Mouse (Mus musculus) heart, embryonic 10.5 days (tissue): Measurements from ENCODE around the gene Cox11. TPM values are rescaled to one million over a fixed set of nuclear protein-coding genes. Genes with fewer than 3 reads are reported as not detected.

Experiments
- DNase-seq: peaks from one replicate; pipeline ENCODE4 v3.0.0-alpha.2; 2017; ENCODE audit warnings: low spot score
- H3K27ac ChIP-seq: fragments of 300-500 bp; sonication (generic); 2 replicates; pipeline ENCODE4 v1.5.1; 2016; ENCODE audit warnings: mild to moderate bottlenecking
- H3K27me3 ChIP-seq: fragments of 300-500 bp; sonication (generic); 2 replicates; pipeline ENCODE4 v1.6.1; 2016; ENCODE audit warnings: mild to moderate bottlenecking; ENCODE audit not compliant: poor library complexity, insufficient read depth, severe bottlenecking
- H3K36me3 ChIP-seq: fragments of 300-500 bp; sonication (generic); 2 replicates; pipeline ENCODE4 v1.6.1; 2016; ENCODE audit warnings: mild to moderate bottlenecking, moderate library complexity
- H3K4me1 ChIP-seq: fragments of 300-500 bp; sonication (generic); 2 replicates; pipeline ENCODE4 v1.6.1; 2016; ENCODE audit warnings: mild to moderate bottlenecking
- H3K4me3 ChIP-seq: fragments of 300-500 bp; sonication (generic); 2 replicates; pipeline ENCODE4 v1.5.1; 2016; ENCODE audit warnings: mild to moderate bottlenecking, moderate library complexity
- H3K9me3 ChIP-seq: fragments of 300-500 bp; sonication (generic); 2 replicates; pipeline ENCODE4 v1.6.1; 2016; ENCODE audit warnings: mild to moderate bottlenecking, moderate library complexity
- WGBS: fragments of 180-500 bp; shearing (Covaris S2); methylation state at CpG from one replicate; pipeline ENCODE4 v1.1.7; 2016; 5-methylcytosine and 5-hydroxymethylcytosine counted together
- polyA plus RNA-seq: library from polyadenylated mRNA; unstranded; fragments of >200 nt; fragmentation: Nextera tagmentation; extraction: Ambion mirVana; gene quantifications from 2 replicates; pipeline ENCODE4 v1.2.1, GENCODE M21; 2016

The Cox11 gene
- polyA plus RNA-seq, 1 experiment from 2014 or later, result 48.3 TPM

DNA sequence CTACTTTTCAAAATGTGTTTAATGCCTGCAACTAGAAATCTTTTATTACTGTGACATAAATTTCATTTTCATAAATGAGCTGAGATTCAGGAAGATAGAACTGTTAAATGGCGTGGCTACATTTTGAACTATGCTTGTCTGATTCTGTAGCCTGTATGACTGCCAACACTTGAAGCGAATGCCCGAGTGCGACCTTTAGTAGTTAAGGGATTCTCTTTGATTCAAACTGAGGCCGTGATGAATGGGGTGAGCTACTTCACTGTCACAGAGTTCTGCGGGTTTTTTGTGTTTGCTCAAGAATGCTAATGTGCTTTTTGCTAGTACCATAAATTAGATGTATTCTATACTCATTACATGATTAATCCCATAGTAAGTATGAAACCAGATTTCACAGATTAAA is 52.4 kb downstream of the Cox11 start:
- 73% methylated on average over 6 of the region's 6 CpGs for WGBS
- Histone ChIP-seq H3K4me3 (no peak overlapping the region), H3K9me3 (no peaks in the 10 kb centered on the region), H3K27me3 (no peaks in the 10 kb centered on the region), H3K27ac (no peak overlapping the region), H3K36me3 (no peaks in the 10 kb centered on the region), H3K4me1 (peaks cover 20% of the 10 kb centered on the region; the same call in 1 of the 2 replicates)
- no peak for DNase-seq

DNA sequence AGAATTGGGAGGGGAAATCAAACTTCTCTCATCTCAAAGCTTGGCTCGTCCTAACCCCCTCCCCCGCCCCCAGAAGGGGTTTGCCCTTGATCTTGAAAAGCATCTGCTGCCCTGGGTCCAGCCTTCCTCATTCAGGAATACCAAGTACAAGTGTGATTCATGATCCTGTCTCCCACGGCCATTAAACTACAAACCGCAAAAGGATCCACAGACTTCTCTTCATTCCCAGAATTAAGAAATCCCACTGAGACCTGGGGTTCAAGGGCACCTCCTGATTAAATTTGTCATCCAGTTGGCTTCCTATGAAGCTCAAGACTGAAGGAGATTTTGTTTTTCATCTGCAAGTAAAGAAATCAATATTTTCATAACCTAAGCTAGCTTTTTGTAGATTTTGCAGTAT is 56.2 kb downstream of the Cox11 start:
- Histone ChIP-seq H3K4me3 (no peak overlapping the region), H3K27me3 (no peaks in the 10 kb centered on the region), H3K36me3 (no peaks in the 10 kb centered on the region), H3K9me3 (no peaks in the 10 kb centered on the region), H3K27ac (no peak overlapping the region), H3K4me1 (0 out of 2 replicates have a peak, but pooled peaks cover 8% of the 10 kb centered on the region)
- WGBS, result 77% methylated on average over 4 of the region's 4 CpGs
- DNase-seq, result no peak

Other genes starting within 250 kb of the Cox11 start
- 1.7 and 3.3 TPM in 2 replicates for gene Hlf, start 247.3 kb upstream of the Cox11 start, polyA plus RNA-seq
- 16.6 and 25.3 TPM in 2 replicates for gene Stxbp4, start 89 bp upstream of the Cox11 start, polyA plus RNA-seq
- gene Tom1l1, start 50.2 kb downstream of the Cox11 start, polyA plus RNA-seq, result 37.9 and 44.6 TPM in 2 replicates